Mouse (Mus musculus) lung, postnatal 0 days (tissue): ENCODE results near the gene Hscb.

Experiments
- CTCF ChIP-seq: IDR thresholded peaks from 2 replicates; pipeline ENCODE4 v1.5.1; 2016; ENCODE audit warnings: antibody characterized with exemption, mild to moderate bottlenecking
- EP300 ChIP-seq: IDR thresholded peaks from 2 replicates; pipeline ENCODE4 v1.6.1; 2016; ENCODE audit warnings: antibody characterized with exemption, mild to moderate bottlenecking, control low read depth

DNA sequence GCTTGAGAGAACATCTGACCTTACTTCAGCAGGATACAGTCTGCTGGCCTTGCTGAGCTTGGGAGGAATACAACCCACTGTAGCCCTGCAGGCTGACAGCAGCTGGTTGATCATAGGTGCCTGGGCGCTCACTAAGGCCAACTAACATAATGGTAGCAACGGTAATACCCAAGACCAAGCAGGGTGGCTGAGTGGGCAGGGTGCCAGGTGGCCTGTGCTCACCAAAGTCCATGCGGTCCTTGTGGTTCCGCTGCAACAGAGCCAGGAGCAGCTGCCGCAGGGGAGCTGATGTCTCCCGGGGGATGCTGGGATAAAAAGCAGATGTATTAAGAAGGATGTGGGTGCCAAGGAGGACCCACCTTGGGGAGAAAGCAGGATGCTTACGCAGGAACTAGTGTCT, 45.2 kb downstream of the Hscb start:
- no peak for TF ChIP-seq CTCF
- no peak for TF ChIP-seq EP300
